Mouse (Mus musculus) heart, adult 2 months (tissue): ENCODE results near the gene Mnat1. TPM values are rescaled to one million over a fixed set of nuclear protein-coding genes. Genes with fewer than 3 reads are reported as not detected.

Experiments used
- DNase-seq, 2 experiments: peaks; one replicate each; pipeline ENCODE4 v3.0.0; 2021
- H3K27ac ChIP-seq: fragments of 200-600 bp; 2 replicates; pipeline ENCODE4 v1.8.1; 2022
- H3K27me3 ChIP-seq: fragments of 200-500 bp; 2 replicates; pipeline ENCODE4 v1.6.1; 2012; ENCODE audit warnings: mild to moderate bottlenecking, low read length, inconsistent platforms, mixed read lengths; ENCODE audit not compliant: control insufficient read depth, insufficient read depth
- H3K36me3 ChIP-seq: fragments of 200-500 bp; 2 replicates; pipeline ENCODE4 v1.6.1; 2012; ENCODE audit warnings: low read length, inconsistent platforms; ENCODE audit not compliant: control insufficient read depth, insufficient read depth
- H3K4me1 ChIP-seq: fragments of 200-500 bp; 2 replicates; pipeline ENCODE4 v1.6.1; 2011; ENCODE audit warnings: low read length; ENCODE audit not compliant: control insufficient read depth, insufficient read depth
- H3K4me3 ChIP-seq: fragments of 200-600 bp; 2 replicates; pipeline ENCODE4 v1.8.1; 2022
- H3K79me2 ChIP-seq: fragments of 200-500 bp; replicated peaks from 2 replicates; pipeline ENCODE4 v1.6.1; 2012; ENCODE audit warnings: mild to moderate bottlenecking, inconsistent platforms, low read length, moderate library complexity, mixed read lengths; ENCODE audit not compliant: control insufficient read depth, insufficient read depth
- H3K9ac ChIP-seq: fragments of 200-500 bp; 2 replicates; pipeline ENCODE4 v1.6.1; 2012; ENCODE audit warnings: low read depth, mild to moderate bottlenecking, control low read depth, inconsistent platforms, low read length, mixed read lengths
- CTCF ChIP-seq: fragments of 200-600 bp; IDR thresholded peaks from 2 replicates; pipeline ENCODE4 v1.8.1; 2022; ENCODE audit warnings: antibody characterized with exemption, mild to moderate bottlenecking, moderate library complexity
- EP300 ChIP-seq: fragments of 200-500 bp; IDR thresholded peaks from 2 replicates; pipeline ENCODE4 v1.6.1; 2011; ENCODE audit warnings: low read depth, low read length, control low read depth; ENCODE audit not compliant: insufficient read depth
- POLR2A ChIP-seq: fragments of 200-500 bp; IDR thresholded peaks from 2 replicates; pipeline ENCODE4 v1.6.1; 2011; ENCODE audit warnings: mild to moderate bottlenecking, low read depth, low read length, control low read depth; ENCODE audit not compliant: insufficient read depth
- WGBS: fragments of 180-500 bp; shearing (Covaris S2); methylation state at CpG from one replicate; pipeline ENCODE4 v1.1.7; 2018; 5-methylcytosine and 5-hydroxymethylcytosine counted together
- intact Hi-C: fragments of 180-260 bp; cut with DNase I; formaldehyde crosslinking; loops from one replicate; pipeline ENCODE4 v1.15.1; 2025
- polyA plus RNA-seq: library from polyadenylated mRNA; depleted of rRNA; stranded (reverse); fragments of >200 nt; gene quantifications from 2 replicates; pipeline ENCODE4 v1.2.3, GENCODE M21; 2012; rRNA removed
- total RNA-seq, 2 experiments: library from RNA; stranded (reverse); gene quantifications; 2 replicates each; pipeline ENCODE4 v1.2.3; 2021

Mnat1 gene
- total and polyA plus RNA-seq, 3 experiments, result 5.6 to 16.8 (median 16.3) TPM

DNA sequence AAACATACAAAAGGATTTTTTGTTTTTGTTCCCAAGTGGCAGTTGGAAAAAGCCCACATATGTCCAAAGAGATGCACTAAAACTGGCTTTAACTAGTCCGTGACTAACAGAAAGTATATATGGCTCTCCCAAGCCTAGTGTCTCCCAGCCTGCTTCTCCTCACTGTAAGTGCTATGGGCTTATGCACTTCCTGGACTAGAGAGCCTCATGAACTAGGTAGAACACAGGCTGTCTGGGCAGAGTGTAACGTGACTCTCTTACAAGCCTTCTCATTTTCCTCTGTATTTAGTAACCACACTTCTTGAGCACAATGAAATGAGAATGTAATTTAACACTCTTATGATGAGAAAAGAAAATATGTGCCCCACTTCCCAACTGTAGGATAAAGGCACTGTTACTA is 185.2 kb downstream of the Mnat1 start:
- Histone ChIP-seq H3K4me1 (no peaks in the 10 kb centered on the region), H3K36me3 (no peaks in the 10 kb centered on the region), H3K79me2 (no peaks in the 10 kb centered on the region), H3K27ac (no peak overlapping the region), H3K4me3 (no peak overlapping the region), H3K27me3 (no peaks in the 10 kb centered on the region), H3K9ac (no peak overlapping the region)
- WGBS, result 83% methylated on average over 2 of the region's 2 CpGs
- DNase-seq, result no peak
- TF ChIP-seq EP300, result no peak
- no peak for TF ChIP-seq CTCF
- no peak for TF ChIP-seq POLR2A
- intact Hi-C loops, result no loop called here

DNA sequence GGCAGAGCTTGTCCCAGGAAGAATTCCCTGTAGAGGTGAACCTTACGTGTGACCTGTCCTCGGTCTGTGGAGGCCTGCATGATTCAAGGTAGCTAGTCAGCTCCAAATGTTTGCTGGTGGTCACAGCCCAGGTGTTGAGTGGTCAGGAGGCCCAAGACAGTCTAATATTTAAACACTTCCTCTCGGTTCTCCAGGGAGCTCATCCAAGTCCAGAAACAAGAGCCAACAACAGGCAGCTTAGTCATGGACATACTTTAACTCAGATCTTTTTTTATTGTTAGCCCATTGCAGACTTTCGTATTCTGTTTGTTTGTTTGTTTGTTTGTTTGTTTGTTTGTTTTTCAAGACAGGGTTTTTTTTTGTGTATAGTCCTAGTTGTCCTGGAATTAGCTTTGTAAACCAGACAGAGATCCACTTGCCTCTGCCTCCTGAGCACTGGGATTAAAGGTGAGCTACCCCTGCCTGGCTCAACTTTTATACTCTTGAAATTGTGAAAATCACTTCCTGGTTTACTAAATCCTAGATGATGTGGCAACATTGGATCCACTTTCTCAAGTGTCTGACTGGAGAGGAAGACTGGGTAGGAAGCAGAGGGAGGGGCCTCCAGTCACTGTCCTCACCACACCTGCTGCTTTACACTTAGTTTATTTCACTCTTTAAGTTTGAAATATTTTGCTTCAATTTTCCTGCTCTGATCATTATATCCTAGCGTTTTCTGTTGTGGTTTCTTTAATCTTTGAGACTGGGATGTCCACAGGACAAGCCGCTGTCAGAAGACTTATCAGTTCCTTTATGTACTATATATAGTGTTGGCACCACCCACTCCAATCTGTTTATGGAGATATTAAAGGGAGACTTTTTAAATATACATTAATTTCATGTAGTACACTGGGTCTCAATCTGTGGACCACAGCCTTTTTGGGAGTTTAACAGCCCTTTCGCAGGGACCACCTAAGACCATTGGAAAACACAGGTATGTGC is 194.5 kb downstream of the Mnat1 start:
- H3K4me1 ChIP-seq, result no peaks in the 10 kb centered on the region
- H3K9ac ChIP-seq, result no peak overlapping the region
- no peak for TF ChIP-seq EP300
- TF ChIP-seq CTCF, result no peak
- no peak for TF ChIP-seq POLR2A
- no peak overlapping the region for H3K4me3 ChIP-seq
- no peaks in the 10 kb centered on the region for H3K27me3 ChIP-seq
- WGBS, result 78% methylated on average over 7 of the region's 7 CpGs
- no peaks in the 10 kb centered on the region for H3K36me3 ChIP-seq
- DNase-seq, result no peak
- H3K27ac ChIP-seq, result no peak overlapping the region
- no peaks in the 10 kb centered on the region for H3K79me2 ChIP-seq
- intact Hi-C loops, result no loop called here

Other genes with a start within 250 kb of the Mnat1 start
- gene Six6, start 183.8 kb upstream of the Mnat1 start, total RNA-seq, result not detected
- not detected in 2 replicates for gene Six6, start 183.8 kb upstream of the Mnat1 start, polyA plus RNA-seq
- gene 4930447C04Rik, start 182.9 kb upstream of the Mnat1 start, total RNA-seq, result under 1 TPM; 0.30 to 0.47 TPM
- 0.23 TPM in 1 of 2 replicates, not detected in the other for gene 4930447C04Rik, start 182.9 kb upstream of the Mnat1 start, polyA plus RNA-seq
- gene Six1, start 69.8 kb upstream of the Mnat1 start, total RNA-seq, result 1 to 10 TPM; 1.2 to 1.4 TPM
- 0.90 and 0.94 TPM in 2 replicates for gene Six1, start 69.8 kb upstream of the Mnat1 start, polyA plus RNA-seq
- gene Six4, start 10.3 kb upstream of the Mnat1 start, total RNA-seq, result 1 to 10 TPM; 3.9 to 6.8 TPM
- gene Six4, start 10.3 kb upstream of the Mnat1 start, polyA plus RNA-seq, result 1.6 and 2.6 TPM in 2 replicates
- gene Trmt5, start 163.0 kb downstream of the Mnat1 start, total RNA-seq, result 10 to 100 TPM; 51.8 to 52.4 TPM
- 16.0 and 29.7 TPM in 2 replicates for gene Trmt5, start 163.0 kb downstream of the Mnat1 start, polyA plus RNA-seq
- gene Slc38a6, start 163.1 kb downstream of the Mnat1 start, total RNA-seq, result 1 to 10 TPM; 3.8 to 4.0 TPM
- gene Slc38a6, start 163.1 kb downstream of the Mnat1 start, polyA plus RNA-seq, result 8.0 and 11.7 TPM in 2 replicates